Mouse (Mus musculus) olfactory bulb, adult 2 months (tissue): Measurements from ENCODE around the gene Hnrnph3.

Experiments used
- CTCF ChIP-seq: fragments of 200-500 bp; IDR thresholded peaks from 2 replicates; pipeline ENCODE4 v1.5.1; 2012; ENCODE audit warnings: low read depth, mild to moderate bottlenecking, low read length, moderate library complexity; ENCODE audit not compliant: insufficient read depth
- POLR2A ChIP-seq: fragments of 200-500 bp; IDR thresholded peaks from 2 replicates; pipeline ENCODE4 v1.6.1; 2012; ENCODE audit warnings: mild to moderate bottlenecking, low read depth, low read length, moderate library complexity; ENCODE audit not compliant: insufficient read depth

- TF ChIP-seq POLR2A (no peak), CTCF (no peak)
Measured at GRCm38 (mm10) chr10:63038571-63039320, 14.7 kb upstream of the Hnrnph3 start.
